Mouse (Mus musculus) embryonic fibroblast, embryonic 13.5 days (primary cell): ENCODE data around the gene Apol9b.

Source experiments
- CTCF ChIP-seq: IDR thresholded peaks from 2 replicates; pipeline ENCODE4 v1.5.1; 2011; ENCODE audit warnings: mild to moderate bottlenecking, control low read depth, low read length, moderate library complexity, borderline replicate concordance; ENCODE audit not compliant: insufficient read depth
- POLR2A ChIP-seq: IDR thresholded peaks from 2 replicates; pipeline ENCODE4 v1.6.1; 2011; ENCODE audit warnings: low read depth, mild to moderate bottlenecking, control low read depth, low read length, moderate library complexity

- TF ChIP-seq CTCF (no peak), POLR2A (no peak)
Measured at GRCm38 (mm10) chr15:77761083-77761482, 32.2 kb downstream of the Apol9b start.
